Mouse (Mus musculus): ENCODE data around the gene Best2. TPM values are rescaled to one million over a fixed set of nuclear protein-coding genes. Genes with fewer than 3 reads are reported as not detected.

The Best2 gene
- total RNA-seq, 2 experiments from 2014 or later: not detected

GRCm38 (mm10) chr8:85025098-85025932 is 11.0 kb upstream of the Best2 start, which contains the start of gene Asna1:
Gene Asna1, minus strand, starts transcription at chr8:85025281.
- intact Hi-C loops (cut with DNase I): no loop called here
- peak; percentile 84 for DNase-seq

- no peak for DNase-seq
- intact Hi-C loops (cut with DNase I): no loop called here
These were observed 9.5 kb upstream of the Best2 start for GRCm38 (mm10) chr8:85023846-85024245.

GRCm38 (mm10) chr8:85021514-85022055 is 7.3 kb upstream of the Best2 start:
- no peak for DNase-seq
- intact Hi-C loops (cut with DNase I): no loop called here

GRCm38 (mm10) chr8:85017209-85017608 is 2.9 kb upstream of the Best2 start:
- intact Hi-C loops (cut with DNase I): no loop called here
- no peak for DNase-seq

GRCm38 (mm10) chr8:85016724-85017123 is 2.4 kb upstream of the Best2 start:
- intact Hi-C loops (cut with DNase I): no loop called here
- no peak for DNase-seq

- intact Hi-C loops (cut with DNase I): no loop called here
- DNase-seq: peak; percentile 74
These were observed 996 bp downstream of the Best2 start for GRCm38 (mm10) chr8:85013230-85013840.

- intact Hi-C loops (cut with DNase I): no loop called here
- no peak for DNase-seq
These were observed 3.1 kb downstream of the Best2 start for GRCm38 (mm10) chr8:85011242-85011641.

GRCm38 (mm10) chr8:85007686-85008085 is 6.6 kb downstream of the Best2 start:
- no peak for DNase-seq
- intact Hi-C loops (cut with DNase I): no loop called here

- peak; percentile 96 for DNase-seq
- intact Hi-C loops (cut with DNase I): no loop called here
These were observed 16.6 kb downstream of the Best2 start for GRCm38 (mm10) chr8:84997649-84998295.

GRCm38 (mm10) chr8:84996978-84997377 is 17.4 kb downstream of the Best2 start:
- intact Hi-C loops (cut with DNase I): no loop called here
- DNase-seq: no peak

GRCm38 (mm10) chr8:84995680-84996079 is 18.7 kb downstream of the Best2 start:
- intact Hi-C loops (cut with DNase I): no loop called here
- no peak for DNase-seq

- DNase-seq: no peak
- intact Hi-C loops (cut with DNase I): no loop called here
These were observed 20.0 kb downstream of the Best2 start for GRCm38 (mm10) chr8:84994375-84994774.

- intact Hi-C loops (cut with DNase I): no loop called here
- DNase-seq: peak; percentile 43
These were observed 23.5 kb downstream of the Best2 start for GRCm38 (mm10) chr8:84990836-84991235.

- intact Hi-C loops (cut with DNase I): no loop called here
These were observed 24.0 kb downstream of the Best2 start, which contains the start of gene Hook2 for GRCm38 (mm10) chr8:84990349-84990748. Gene Hook2, plus strand, starts transcription at chr8:84990603.

GRCm38 (mm10) chr8:84989810-84990209 is 24.5 kb downstream of the Best2 start:
- intact Hi-C loops (cut with DNase I): no loop called here
- DNase-seq: peak; percentile 92

More at GRCm38 (mm10) chr8:84990349-84990748, 24.0 kb downstream of the Best2 start, which contains the start of gene Hook2:
- peak; percentile 98 for DNase-seq

- DNase-seq: peak; percentile 30
- intact Hi-C loops (cut with DNase I): no loop called here
These were observed 25.0 kb downstream of the Best2 start for GRCm38 (mm10) chr8:84989311-84989731.

- intact Hi-C loops (cut with DNase I): no loop called here
These were observed 26.4 kb downstream of the Best2 start for GRCm38 (mm10) chr8:84987903-84988302.

GRCm38 (mm10) chr8:84987388-84987787 is 26.9 kb downstream of the Best2 start:
- intact Hi-C loops (cut with DNase I): no loop called here
- no peak for DNase-seq

More at GRCm38 (mm10) chr8:84987903-84988302, 26.4 kb downstream of the Best2 start:
- no peak for DNase-seq

GRCm38 (mm10) chr8:84986379-84986945 is 27.9 kb downstream of the Best2 start:
- intact Hi-C loops (cut with DNase I): no loop called here
- no peak for DNase-seq

- intact Hi-C loops (cut with DNase I): no loop called here
- peak; percentile 87 for DNase-seq
These were observed 28.5 kb downstream of the Best2 start for GRCm38 (mm10) chr8:84985684-84986378.

Data from left cerebral cortex, postnatal 4 days (tissue).